Mouse (Mus musculus) neural tube, embryonic 13.5 days (tissue): ENCODE results near the gene BC049715. TPM values are rescaled to one million over a fixed set of nuclear protein-coding genes. Genes with fewer than 3 reads are reported as not detected.
"Not testable (repeated sequence)": the region's sequence is repeated elsewhere in the genome, so short reads cannot be mapped to it uniquely, and the experiment has no call there.

Experiments used
- ATAC-seq: fragments of 200-750 bp; cut with Nextera tagmentation; 2 replicates; pipeline ENCODE4 v1.8.0; 2017; ENCODE audit warnings: low read depth, mild to moderate bottlenecking, moderate TSS enrichment, moderate library complexity
- H3K27ac ChIP-seq: fragments of 300-500 bp; sonication (generic); replicated peaks from 2 replicates; pipeline ENCODE4 v1.5.1; 2015; ENCODE audit warnings: moderate library complexity, mild to moderate bottlenecking, inconsistent platforms
- H3K27me3 ChIP-seq: fragments of 300-500 bp; sonication (generic); 2 replicates; pipeline ENCODE4 v1.6.1; 2015; ENCODE audit warnings: mild to moderate bottlenecking, inconsistent platforms
- H3K36me3 ChIP-seq: fragments of 300-500 bp; sonication (generic); 2 replicates; pipeline ENCODE4 v1.6.1; 2015; ENCODE audit warnings: mild to moderate bottlenecking, inconsistent platforms
- H3K4me1 ChIP-seq: fragments of 300-500 bp; sonication (generic); replicated peaks from 2 replicates; pipeline ENCODE4 v1.6.1; 2015; ENCODE audit warnings: inconsistent platforms
- H3K4me2 ChIP-seq: fragments of 300-500 bp; sonication (generic); 2 replicates; pipeline ENCODE4 v1.6.1; 2015; ENCODE audit warnings: inconsistent platforms, mild to moderate bottlenecking, moderate library complexity
- H3K4me3 ChIP-seq: fragments of 300-500 bp; sonication (generic); 2 replicates; pipeline ENCODE4 v1.5.1; 2015; ENCODE audit warnings: mild to moderate bottlenecking, inconsistent platforms
- H3K9ac ChIP-seq: fragments of 300-500 bp; sonication (generic); 2 replicates; pipeline ENCODE4 v1.6.1; 2015; ENCODE audit warnings: moderate library complexity, mild to moderate bottlenecking, inconsistent platforms
- H3K9me3 ChIP-seq: fragments of 300-500 bp; sonication (generic); 2 replicates; pipeline ENCODE4 v1.6.1; 2016; ENCODE audit warnings: inconsistent platforms
- WGBS: fragments of 180-500 bp; shearing (Covaris S2); methylation state at CpG from one replicate; pipeline ENCODE4 v1.1.7; 2015; 5-methylcytosine and 5-hydroxymethylcytosine counted together
- microRNA-seq: library from miRNA; unstranded; fragments of <30 nt; microRNA quantifications from one replicate; pipeline ENCODE4, GENCODE M21; 2016
- polyA plus RNA-seq: library from polyadenylated mRNA; unstranded; fragments of >200 nt; fragmentation: Nextera tagmentation; extraction: Ambion mirVana; gene quantifications from 2 replicates; pipeline ENCODE4 v1.2.1, GENCODE M21; 2015

BC049715 gene
- polyA plus RNA-seq, 1 experiment from 2014 or later = 1.3 TPM

GRCm38 (mm10) chr6:136884766-136885165 lies 57.3 kb downstream of the BC049715 start:
- 64% methylated on average over 1 of the region's 1 CpGs for WGBS
- not testable (repeated sequence) for ATAC-seq, H3K4me2 ChIP-seq

GRCm38 (mm10) chr6:136887854-136888253 lies 60.4 kb downstream of the BC049715 start:
- no peaks in the 10 kb centered on the region for H3K4me1 ChIP-seq
- 70% methylated on average over 9 of the region's 9 CpGs for WGBS
- no peak overlapping the region for H3K4me2 ChIP-seq
- no peak for ATAC-seq
- no peak overlapping the region for H3K27ac ChIP-seq
- H3K4me3 ChIP-seq = no peak overlapping the region
- no peaks in the 10 kb centered on the region for H3K36me3 ChIP-seq
- H3K9me3 ChIP-seq = no peaks in the 10 kb centered on the region
- no peak overlapping the region for H3K9ac ChIP-seq
- H3K27me3 ChIP-seq = no peaks in the 10 kb centered on the region

More at GRCm38 (mm10) chr6:136884766-136885165, 57.3 kb downstream of the BC049715 start:
- not testable (repeated sequence) for H3K9ac ChIP-seq, H3K27me3 ChIP-seq, H3K4me3 ChIP-seq, H3K27ac ChIP-seq, H3K36me3 ChIP-seq, H3K4me1 ChIP-seq, H3K9me3 ChIP-seq

GRCm38 (mm10) chr6:136889067-136889466 lies 61.6 kb downstream of the BC049715 start:
- no peak overlapping the region for H3K4me3 ChIP-seq
- ATAC-seq = no peak
- H3K4me2 ChIP-seq = no peak overlapping the region
- H3K36me3 ChIP-seq = no peaks in the 10 kb centered on the region
- 90% methylated on average over 6 of the region's 6 CpGs for WGBS
- no peaks in the 10 kb centered on the region for H3K4me1 ChIP-seq
- no peaks in the 10 kb centered on the region for H3K9me3 ChIP-seq
- H3K27me3 ChIP-seq = no peaks in the 10 kb centered on the region
- no peak overlapping the region for H3K9ac ChIP-seq
- H3K27ac ChIP-seq = no peak overlapping the region

- WGBS = 88% methylated on average over 6 of the region's 6 CpGs
- no peak for ATAC-seq
- no peak overlapping the region for H3K4me3 ChIP-seq
- no peak overlapping the region for H3K4me2 ChIP-seq
- H3K4me1 ChIP-seq = no peaks in the 10 kb centered on the region
- no peak overlapping the region for H3K27ac ChIP-seq
- H3K9ac ChIP-seq = no peak overlapping the region
- H3K27me3 ChIP-seq = no peaks in the 10 kb centered on the region
- no peaks in the 10 kb centered on the region for H3K36me3 ChIP-seq
- H3K9me3 ChIP-seq = no peaks in the 10 kb centered on the region
These were observed 62.1 kb downstream of the BC049715 start for GRCm38 (mm10) chr6:136889554-136889953.

Small RNA genes lying within 50 kb of the gene (microRNA-seq; reads per million reads assigned to microRNA genes)
- not detected for gene Gm44364

Other genes starting within 250 kb of the BC049715 start
- 0.59 and 1.2 TPM in 2 replicates for gene Plbd1, start 165.7 kb upstream of the BC049715 start, polyA plus RNA-seq
- 0.15 and 0.28 TPM in 2 replicates for gene Gucy2c, start 45.9 kb upstream of the BC049715 start, polyA plus RNA-seq
- 0.40 and 0.56 TPM in 2 replicates for gene Hist4h4, start 23.2 kb upstream of the BC049715 start, polyA plus RNA-seq
- gene H2afj, start 19.4 kb upstream of the BC049715 start, polyA plus RNA-seq = 108 and 135 TPM in 2 replicates
- gene Wbp11, start 607 bp downstream of the BC049715 start, polyA plus RNA-seq = 79.6 and 85.0 TPM in 2 replicates
- 1.7 and 2.1 TPM in 2 replicates for gene Smco3, start 7.8 kb downstream of the BC049715 start, polyA plus RNA-seq
- 0.34 and 0.59 TPM in 2 replicates for gene Art4, start 30.1 kb downstream of the BC049715 start, polyA plus RNA-seq
- 30.1 and 32.9 TPM in 2 replicates for gene Mgp, start 48.2 kb downstream of the BC049715 start, polyA plus RNA-seq
- not detected in 2 replicates for gene Erp27, start 94.6 kb downstream of the BC049715 start, polyA plus RNA-seq
- not detected in 2 replicates for gene Pde6h, start 96.2 kb downstream of the BC049715 start, polyA plus RNA-seq
- gene Arhgdib, start 114.3 kb downstream of the BC049715 start, polyA plus RNA-seq = 16.6 and 19.8 TPM in 2 replicates